Mouse (Mus musculus): Measurements from ENCODE around the gene Pebp1. TPM values are rescaled to one million over a fixed set of nuclear protein-coding genes. Genes with fewer than 3 reads are reported as not detected.

Gene Pebp1
- polyA plus RNA-seq (2012; fragmentation: generic; extraction: Trizol): 713 TPM

GRCm38 (mm10) chr5:117286831-117287822 is at the start of gene Pebp1:
Pebp1 (minus strand) TSS chr5:117287625.
- Histone ChIP-seq H3K4me3 (peak within 1 kb of the TSS; percentile 88), H3K36me3 (ENCODE audit: control insufficient read depth, insufficient read depth) (peaks cover 6% of the 10 kb centered on the region), H3K27me3 (ENCODE audit: control insufficient read depth, insufficient read depth, insufficient read length) (no peaks in the 10 kb centered on the region), H3K79me2 (ENCODE audit: control insufficient read depth, insufficient read depth) (peaks cover 24% of the 10 kb centered on the region), H3ac (ENCODE audit: control insufficient read depth, insufficient read length) (peak within 1 kb of the TSS; percentile 37), H3K4me2 (ENCODE audit: low read depth) (peak within 1 kb of the TSS; percentile 95)
- peak; percentile 14 for TF ChIP-seq E2F4 (IDR thresholded peaks at IDR 0.05; ENCODE audit: insufficient read depth)
- TF ChIP-seq TCF12 (IDR thresholded peaks at IDR 0.05; ENCODE audit: insufficient read depth, poor library complexity, severe bottlenecking): no peak
- peak; percentile 66 for TF ChIP-seq POLR2A (IDR thresholded peaks at IDR 0.05; ENCODE audit: insufficient read length, low read depth)
- TF ChIP-seq POLR2AphosphoS2 (IDR thresholded peaks at IDR 0.05; ENCODE audit: insufficient read length, low read depth): peak; percentile 11
- TF ChIP-seq USF1 (IDR thresholded peaks at IDR 0.05; ENCODE audit: low read depth): no peak
- TF ChIP-seq SRF (IDR thresholded peaks at IDR 0.05; ENCODE audit: control insufficient read depth, insufficient read length, low read depth): peak; percentile 7
- TF ChIP-seq MYOG (IDR thresholded peaks at IDR 0.05; ENCODE audit: control insufficient read depth in 1 of 3, insufficient read depth in 1 of 3, insufficient read length in 2 of 3, low read depth in 2 of 3): no peak

GRCm38 (mm10) chr5:117330457-117330856 is 43.0 kb upstream of the Pebp1 start:
- Histone ChIP-seq H3K79me2 (ENCODE audit: control insufficient read depth, insufficient read depth) (no peaks in the 10 kb centered on the region), H3ac (ENCODE audit: control insufficient read depth, insufficient read length) (no peak overlapping the region), H3K27me3 (ENCODE audit: control insufficient read depth, insufficient read depth, insufficient read length) (no peaks in the 10 kb centered on the region), H3K4me3 (no peak overlapping the region), H3K36me3 (ENCODE audit: control insufficient read depth, insufficient read depth) (no peaks in the 10 kb centered on the region), H3K4me2 (ENCODE audit: low read depth) (no peak overlapping the region)
- TF ChIP-seq TCF3 (IDR thresholded peaks at IDR 0.05; ENCODE audit: insufficient read length, low read depth) (no peak), REST (IDR thresholded peaks at IDR 0.05; ENCODE audit: insufficient read depth, insufficient read length) (no peak), E2F4 (IDR thresholded peaks at IDR 0.05; ENCODE audit: insufficient read depth) (no peak), POLR2A (IDR thresholded peaks at IDR 0.05; ENCODE audit: insufficient read length, low read depth) (no peak), CEBPB (IDR thresholded peaks at IDR 0.05; ENCODE audit: insufficient read depth, poor library complexity, severe bottlenecking) (no peak), USF1 (IDR thresholded peaks at IDR 0.05; ENCODE audit: low read depth) (no peak), MAX (IDR thresholded peaks at IDR 0.05; ENCODE audit: low read depth) (no peak), POLR2AphosphoS2 (IDR thresholded peaks at IDR 0.05; ENCODE audit: insufficient read length, low read depth) (no peak), SRF (IDR thresholded peaks at IDR 0.05; ENCODE audit: control insufficient read depth, insufficient read length, low read depth) (no peak), TCF12 (IDR thresholded peaks at IDR 0.05; ENCODE audit: insufficient read depth, poor library complexity, severe bottlenecking) (no peak), MYOD1 (IDR thresholded peaks at IDR 0.05; ENCODE audit: control insufficient read depth in 1 of 3, insufficient read length in 2 of 3, low read depth in 2 of 3) (no peak), MYOG (IDR thresholded peaks at IDR 0.05; ENCODE audit: control insufficient read depth in 1 of 3, insufficient read depth in 1 of 3, insufficient read length in 2 of 3, low read depth in 2 of 3) (no peak)

GRCm38 (mm10) chr5:117326408-117326807 is 39.0 kb upstream of the Pebp1 start:
- no peak overlapping the region for H3K4me2 ChIP-seq (ENCODE audit: low read depth)
- no peak for TF ChIP-seq POLR2A (IDR thresholded peaks at IDR 0.05; ENCODE audit: insufficient read length, low read depth)
- TF ChIP-seq USF1 (IDR thresholded peaks at IDR 0.05; ENCODE audit: low read depth): no peak
- no peak for TF ChIP-seq REST (IDR thresholded peaks at IDR 0.05; ENCODE audit: insufficient read depth, insufficient read length)
- no peak for TF ChIP-seq POLR2AphosphoS2 (IDR thresholded peaks at IDR 0.05; ENCODE audit: insufficient read length, low read depth)
- no peak for TF ChIP-seq MAX (IDR thresholded peaks at IDR 0.05; ENCODE audit: low read depth)
- TF ChIP-seq MYOG (IDR thresholded peaks at IDR 0.05; ENCODE audit: control insufficient read depth in 1 of 3, insufficient read depth in 1 of 3, insufficient read length in 2 of 3, low read depth in 2 of 3): no peak
- no peak for TF ChIP-seq TCF12 (IDR thresholded peaks at IDR 0.05; ENCODE audit: insufficient read depth, poor library complexity, severe bottlenecking)
- no peak for TF ChIP-seq MYOD1 (IDR thresholded peaks at IDR 0.05; ENCODE audit: control insufficient read depth in 1 of 3, insufficient read length in 2 of 3, low read depth in 2 of 3)
- TF ChIP-seq TCF3 (IDR thresholded peaks at IDR 0.05; ENCODE audit: insufficient read length, low read depth): no peak
- no peak for TF ChIP-seq CEBPB (IDR thresholded peaks at IDR 0.05; ENCODE audit: insufficient read depth, poor library complexity, severe bottlenecking)
- TF ChIP-seq SRF (IDR thresholded peaks at IDR 0.05; ENCODE audit: control insufficient read depth, insufficient read length, low read depth): no peak
- TF ChIP-seq E2F4 (IDR thresholded peaks at IDR 0.05; ENCODE audit: insufficient read depth): no peak

GRCm38 (mm10) chr5:117323751-117324150 is 36.3 kb upstream of the Pebp1 start:
- H3K4me2 ChIP-seq (ENCODE audit: low read depth): no peak overlapping the region
- TF ChIP-seq MAX (IDR thresholded peaks at IDR 0.05; ENCODE audit: low read depth) (no peak), MYOD1 (IDR thresholded peaks at IDR 0.05; ENCODE audit: control insufficient read depth in 1 of 3, insufficient read length in 2 of 3, low read depth in 2 of 3) (no peak), POLR2AphosphoS2 (IDR thresholded peaks at IDR 0.05; ENCODE audit: insufficient read length, low read depth) (no peak), TCF3 (IDR thresholded peaks at IDR 0.05; ENCODE audit: insufficient read length, low read depth) (no peak), SRF (IDR thresholded peaks at IDR 0.05; ENCODE audit: control insufficient read depth, insufficient read length, low read depth) (no peak), E2F4 (IDR thresholded peaks at IDR 0.05; ENCODE audit: insufficient read depth) (no peak), REST (IDR thresholded peaks at IDR 0.05; ENCODE audit: insufficient read depth, insufficient read length) (no peak), POLR2A (IDR thresholded peaks at IDR 0.05; ENCODE audit: insufficient read length, low read depth) (no peak)
- H3ac ChIP-seq (ENCODE audit: control insufficient read depth, insufficient read length): no peak overlapping the region
- no peaks in the 10 kb centered on the region for H3K27me3 ChIP-seq (ENCODE audit: control insufficient read depth, insufficient read depth, insufficient read length)
- H3K36me3 ChIP-seq (ENCODE audit: control insufficient read depth, insufficient read depth): no peaks in the 10 kb centered on the region
- no peak overlapping the region for H3K4me3 ChIP-seq
- H3K79me2 ChIP-seq (ENCODE audit: control insufficient read depth, insufficient read depth): no peaks in the 10 kb centered on the region

More at GRCm38 (mm10) chr5:117326408-117326807, 39.0 kb upstream of the Pebp1 start:
- Histone ChIP-seq H3K36me3 (ENCODE audit: control insufficient read depth, insufficient read depth) (no peaks in the 10 kb centered on the region), H3K4me3 (no peak overlapping the region), H3ac (ENCODE audit: control insufficient read depth, insufficient read length) (no peak overlapping the region), H3K79me2 (ENCODE audit: control insufficient read depth, insufficient read depth) (no peaks in the 10 kb centered on the region), H3K27me3 (ENCODE audit: control insufficient read depth, insufficient read depth, insufficient read length) (no peaks in the 10 kb centered on the region)

All from myocyte (in vitro differentiated cells).